Mouse (Mus musculus) ZHBTc4 (cell line): ENCODE data around the gene Arl8b.

Experiments used
- DNase-seq: peaks from one replicate; pipeline ENCODE4 v3.0.0-alpha.2; 2011; ENCODE audit warnings: low read depth, low spot score

Gene Arl8b

GRCm38 (mm10) chr6:108784796-108785195 is 1.9 kb downstream of the Arl8b start:
- DNase-seq, result peak; percentile 58

GRCm38 (mm10) chr6:108785551-108785950 is 2.7 kb downstream of the Arl8b start:
- DNase-seq, result peak; percentile 13

GRCm38 (mm10) chr6:108791498-108791897 is 8.6 kb downstream of the Arl8b start:
- no peak for DNase-seq

GRCm38 (mm10) chr6:108795912-108796311 is 13.0 kb downstream of the Arl8b start:
- DNase-seq, result no peak

- peak; percentile 75 for DNase-seq
Measured at GRCm38 (mm10) chr6:108796706-108797105, 13.8 kb downstream of the Arl8b start.

GRCm38 (mm10) chr6:108805194-108805593 is 22.3 kb downstream of the Arl8b start:
- DNase-seq, result no peak

- DNase-seq, result no peak
Measured at GRCm38 (mm10) chr6:108805871-108806270, 23.0 kb downstream of the Arl8b start.

GRCm38 (mm10) chr6:108807446-108807845 is 24.5 kb downstream of the Arl8b start:
- DNase-seq, result peak; percentile 57

- DNase-seq, result no peak
Measured at GRCm38 (mm10) chr6:108808786-108809185, 25.9 kb downstream of the Arl8b start.

GRCm38 (mm10) chr6:108810237-108810636 is 27.3 kb downstream of the Arl8b start:
- DNase-seq, result no peak

GRCm38 (mm10) chr6:108812134-108812533 is 29.2 kb downstream of the Arl8b start:
- DNase-seq, result no peak

GRCm38 (mm10) chr6:108817510-108817909 is 34.6 kb downstream of the Arl8b start:
- no peak for DNase-seq

GRCm38 (mm10) chr6:108824816-108825545 is 42.1 kb downstream of the Arl8b start:
- no peak for DNase-seq

- DNase-seq, result no peak
Measured at GRCm38 (mm10) chr6:108826070-108826469, 43.2 kb downstream of the Arl8b start.

- DNase-seq, result no peak
Measured at GRCm38 (mm10) chr6:108827336-108827920, 44.5 kb downstream of the Arl8b start.

- peak; percentile 99 for DNase-seq
Measured at GRCm38 (mm10) chr6:108828234-108828868, 45.5 kb downstream of the Arl8b start, which contains the start of gene Edem1. Edem1 (plus strand) TSS chr6:108828641.

GRCm38 (mm10) chr6:108828872-108829271 is 46.0 kb downstream of the Arl8b start:
- peak; percentile 68 for DNase-seq

- DNase-seq, result peak; percentile 14
Measured at GRCm38 (mm10) chr6:108829386-108830370, 46.8 kb downstream of the Arl8b start.

- DNase-seq, result no peak
Measured at GRCm38 (mm10) chr6:108832170-108832569, 49.3 kb downstream of the Arl8b start.

GRCm38 (mm10) chr6:108832989-108833388 is 50.1 kb downstream of the Arl8b start:
- DNase-seq, result no peak

- no peak for DNase-seq
Measured at GRCm38 (mm10) chr6:108833963-108834697, 51.2 kb downstream of the Arl8b start.
